Mouse (Mus musculus): ENCODE results near the gene Arl13b. TPM values are rescaled to one million over a fixed set of nuclear protein-coding genes. Genes with fewer than 3 reads are reported as not detected.

The Arl13b gene
- total and polyA plus RNA-seq, 2 experiments = 1.3 to 12.6 TPM

DNA sequence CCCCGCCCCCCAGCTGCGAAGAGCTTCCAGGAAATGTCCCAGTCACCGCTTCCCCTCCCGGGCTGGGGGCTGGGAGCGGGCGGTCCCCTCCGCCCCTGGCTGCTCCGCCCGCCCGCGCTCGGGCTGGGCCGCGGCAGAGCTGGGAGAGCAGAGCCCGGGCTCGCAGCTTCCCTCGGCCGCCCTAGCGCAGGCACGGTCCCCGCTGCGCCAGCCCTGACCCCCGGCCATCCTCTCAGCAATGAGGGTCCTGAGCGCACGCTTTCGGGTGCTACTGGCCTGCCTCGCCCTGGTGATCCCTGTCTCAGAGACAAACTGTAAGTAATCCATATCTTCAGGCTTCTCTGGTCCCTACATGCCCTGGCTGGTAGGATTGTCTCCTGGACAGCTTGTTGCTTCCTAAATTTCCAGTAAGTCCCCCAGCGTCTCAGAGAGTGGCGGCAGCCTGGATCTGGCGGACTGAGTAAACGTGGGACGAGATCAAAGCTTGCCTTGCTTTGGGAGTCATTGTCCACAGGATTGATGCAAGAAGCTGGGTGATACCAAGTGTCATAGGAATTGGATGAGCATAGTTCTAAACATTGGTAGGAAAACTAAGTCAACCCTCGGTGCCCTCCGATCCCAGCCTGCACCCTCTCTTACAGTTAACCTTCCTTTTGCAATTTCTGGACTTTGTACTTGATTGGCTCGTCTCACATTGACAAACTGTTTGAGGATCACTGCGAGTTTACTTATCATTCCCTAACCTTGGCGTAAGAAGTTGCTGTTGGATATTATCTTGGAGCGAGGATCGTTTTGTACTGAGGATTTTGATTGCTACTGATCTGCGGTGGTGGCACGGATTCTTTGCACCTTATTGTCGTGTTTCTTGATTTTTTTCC is 7.6 kb upstream of the Arl13b start, which contains the start of gene Pros1:
TSS of gene Pros1 (plus strand) at position 117 of the 878 bp plus-strand sequence.
- peaks cover 10% of the 10 kb centered on the region; the same call in 1 of the 2 replicates for H3K79me2 ChIP-seq (ENCODE audit: control insufficient read depth, insufficient read depth, low read length)
- 2% methylated on average over 42 of the region's 42 CpGs for WGBS
- peak; percentile 92 for DNase-seq (ENCODE audit: extremely low read depth, low read depth, low spot score)
- H3K4me3 ChIP-seq (ENCODE audit: insufficient read depth, low read depth, low read length) = peak within 1 kb of the TSS; percentile 72
- peak within 1 kb of the TSS; percentile 94 for H3K27ac ChIP-seq (replicated peaks; ENCODE audit: insufficient read depth, low read depth, low read length)
- peak within 1 kb of the TSS; percentile 85 for H3K9ac ChIP-seq (ENCODE audit: low read depth, low read length)
- no peaks in the 10 kb centered on the region for H3K27me3 ChIP-seq (ENCODE audit: control insufficient read depth, insufficient read depth, low read length)
- H3K36me3 ChIP-seq (ENCODE audit: control insufficient read depth, insufficient read depth, low read length) = no peaks in the 10 kb centered on the region; the same call in 1 of the 2 replicates
- peaks cover 14% of the 10 kb centered on the region for H3K4me1 ChIP-seq (ENCODE audit: control insufficient read depth, insufficient read depth, low read length)
- TF ChIP-seq POLR2A (IDR thresholded peaks at IDR 0.05; ENCODE audit: extremely low read depth, insufficient read depth, low read length) (peak; percentile 70), CTCF (IDR thresholded peaks at IDR 0.05; ENCODE audit: low read depth, low read length) (no peak)

DNA sequence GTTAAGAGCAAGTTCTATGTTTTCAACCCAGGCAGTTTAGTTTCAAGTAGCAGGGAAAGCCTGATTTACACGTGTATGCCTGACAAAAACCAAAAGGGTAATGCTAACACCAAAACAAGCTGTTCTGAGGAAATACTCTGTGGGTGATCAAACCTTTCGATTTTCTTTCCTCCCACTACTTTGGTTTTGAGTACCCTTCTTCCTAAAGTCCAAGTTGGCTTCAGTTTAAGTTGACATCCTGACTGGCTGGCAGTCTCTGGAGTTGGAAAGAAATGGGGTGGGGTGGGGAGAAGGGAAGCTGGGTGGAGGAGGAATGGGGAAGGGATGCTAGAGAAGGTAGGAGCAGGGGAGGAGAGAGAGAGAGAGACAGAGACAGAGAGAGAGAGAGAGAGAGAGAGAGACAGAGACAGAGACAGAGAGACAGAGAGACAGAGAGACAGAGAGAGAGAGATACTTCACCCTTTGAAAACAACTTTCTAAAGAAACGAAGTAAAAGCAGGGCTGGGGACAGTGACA is 6.8 kb upstream of the Arl13b start:
- Histone ChIP-seq H3K36me3 (ENCODE audit: control insufficient read depth, insufficient read depth, low read length) (no peaks in the 10 kb centered on the region; the same call in 1 of the 2 replicates), H3K27ac (replicated peaks; ENCODE audit: insufficient read depth, low read depth, low read length) (0 out of 2 replicates have a peak overlapping the region, but pooled peaks have one; percentile 21), H3K4me3 (ENCODE audit: insufficient read depth, low read depth, low read length) (peak overlapping the region; percentile 72; the same call in 1 of the 2 replicates), H3K4me1 (ENCODE audit: control insufficient read depth, insufficient read depth, low read length) (peaks cover 14% of the 10 kb centered on the region), H3K27me3 (ENCODE audit: control insufficient read depth, insufficient read depth, low read length) (no peaks in the 10 kb centered on the region), H3K79me2 (ENCODE audit: control insufficient read depth, insufficient read depth, low read length) (peaks cover 6% of the 10 kb centered on the region; the same call in 1 of the 2 replicates), H3K9ac (ENCODE audit: low read depth, low read length) (no peak overlapping the region)
- DNase-seq (ENCODE audit: extremely low read depth, low read depth, low spot score) = no peak
- WGBS = 11% methylated on average over 3 of the region's 3 CpGs
- no peak for TF ChIP-seq POLR2A (IDR thresholded peaks at IDR 0.05; ENCODE audit: extremely low read depth, insufficient read depth, low read length)
- TF ChIP-seq CTCF (IDR thresholded peaks at IDR 0.05; ENCODE audit: low read depth, low read length) = no peak

DNA sequence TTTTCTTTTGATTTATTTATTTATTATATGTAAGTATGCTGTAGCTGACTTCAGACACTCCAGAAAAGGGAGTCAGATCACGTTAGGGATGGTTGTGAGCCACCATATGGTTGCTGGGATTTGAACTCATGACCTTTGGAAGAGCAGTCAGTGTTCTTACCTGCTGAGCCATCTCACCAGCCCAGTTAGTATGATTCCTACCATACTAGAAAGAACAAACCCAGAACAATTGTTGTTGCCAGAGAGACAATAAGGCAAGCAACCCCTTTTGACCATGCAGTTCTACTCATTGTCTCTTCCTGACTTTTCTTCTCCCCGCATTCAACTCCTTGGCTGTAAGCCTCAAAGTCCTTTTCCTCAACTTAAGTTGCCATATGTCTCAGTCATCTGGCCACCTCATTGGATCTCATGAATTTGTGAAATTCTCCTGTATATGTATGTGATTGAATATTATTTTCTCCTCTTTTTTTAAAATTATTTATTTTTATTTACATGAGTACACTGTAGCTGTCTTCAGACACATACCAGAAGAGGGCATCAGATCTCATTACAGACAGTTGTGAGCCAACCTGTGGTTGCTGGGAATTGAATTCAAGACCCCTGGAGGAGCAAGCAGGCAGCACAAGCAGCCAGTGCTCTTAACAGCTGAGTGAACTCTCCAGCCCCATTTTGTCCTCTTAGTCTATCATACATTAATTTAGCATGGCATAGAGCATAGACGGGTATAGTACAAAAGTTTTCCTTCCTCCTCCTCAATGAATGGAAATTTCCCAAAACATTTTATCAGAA is 5.8 kb upstream of the Arl13b start:
- DNase-seq (ENCODE audit: extremely low read depth, low read depth, low spot score) = no peak
- no peak for TF ChIP-seq CTCF (IDR thresholded peaks at IDR 0.05; ENCODE audit: low read depth, low read length)
- no peak for TF ChIP-seq POLR2A (IDR thresholded peaks at IDR 0.05; ENCODE audit: extremely low read depth, insufficient read depth, low read length)
- peaks cover 6% of the 10 kb centered on the region; the same call in 1 of the 2 replicates for H3K79me2 ChIP-seq (ENCODE audit: control insufficient read depth, insufficient read depth, low read length)
- H3K9ac ChIP-seq (ENCODE audit: low read depth, low read length) = no peak overlapping the region
- no peaks in the 10 kb centered on the region; the same call in 1 of the 2 replicates for H3K36me3 ChIP-seq (ENCODE audit: control insufficient read depth, insufficient read depth, low read length)
- H3K4me3 ChIP-seq (ENCODE audit: insufficient read depth, low read depth, low read length) = no peak overlapping the region
- H3K27ac ChIP-seq (replicated peaks; ENCODE audit: insufficient read depth, low read depth, low read length) = no peak overlapping the region
- WGBS = 89% methylated on average over 3 of the region's 3 CpGs
- no peaks in the 10 kb centered on the region for H3K27me3 ChIP-seq (ENCODE audit: control insufficient read depth, insufficient read depth, low read length)
- H3K4me1 ChIP-seq (ENCODE audit: control insufficient read depth, insufficient read depth, low read length) = peaks cover 14% of the 10 kb centered on the region

DNA sequence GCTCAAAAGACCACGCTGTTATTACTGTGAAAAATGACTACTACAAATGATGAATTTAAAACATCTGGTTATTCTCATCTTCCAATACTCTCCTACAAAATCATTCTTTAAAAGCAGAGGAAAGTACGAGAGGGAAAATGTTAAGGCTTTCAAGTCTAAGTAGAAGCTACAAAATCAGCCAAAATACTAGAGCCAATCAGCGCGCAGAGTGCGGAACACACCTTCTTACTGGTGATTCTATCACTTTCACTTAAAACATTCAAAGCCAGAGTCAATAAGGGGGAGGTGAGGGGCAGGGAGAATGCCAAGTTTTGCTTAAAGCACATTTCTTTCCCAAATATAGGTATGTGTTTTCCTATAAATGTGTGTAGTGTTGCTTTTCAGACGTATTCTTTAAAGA is 1.5 kb downstream of the Arl13b start:
- Histone ChIP-seq H3K4me3 (ENCODE audit: insufficient read depth, low read depth, low read length) (no peak overlapping the region), H3K4me1 (ENCODE audit: control insufficient read depth, insufficient read depth, low read length) (no peaks in the 10 kb centered on the region; the same call in 1 of the 2 replicates), H3K27me3 (ENCODE audit: control insufficient read depth, insufficient read depth, low read length) (no peaks in the 10 kb centered on the region), H3K79me2 (ENCODE audit: control insufficient read depth, insufficient read depth, low read length) (peaks cover 16% of the 10 kb centered on the region), H3K27ac (replicated peaks; ENCODE audit: insufficient read depth, low read depth, low read length) (no peak overlapping the region), H3K36me3 (ENCODE audit: control insufficient read depth, insufficient read depth, low read length) (no peaks in the 10 kb centered on the region), H3K9ac (ENCODE audit: low read depth, low read length) (no peak overlapping the region)
- no peak for TF ChIP-seq POLR2A (IDR thresholded peaks at IDR 0.05; ENCODE audit: extremely low read depth, insufficient read depth, low read length)
- TF ChIP-seq CTCF (IDR thresholded peaks at IDR 0.05; ENCODE audit: low read depth, low read length) = no peak
- peak; percentile 80 for DNase-seq (ENCODE audit: extremely low read depth, low read depth, low spot score)
- 46% methylated on average over 6 of the region's 6 CpGs for WGBS

DNA sequence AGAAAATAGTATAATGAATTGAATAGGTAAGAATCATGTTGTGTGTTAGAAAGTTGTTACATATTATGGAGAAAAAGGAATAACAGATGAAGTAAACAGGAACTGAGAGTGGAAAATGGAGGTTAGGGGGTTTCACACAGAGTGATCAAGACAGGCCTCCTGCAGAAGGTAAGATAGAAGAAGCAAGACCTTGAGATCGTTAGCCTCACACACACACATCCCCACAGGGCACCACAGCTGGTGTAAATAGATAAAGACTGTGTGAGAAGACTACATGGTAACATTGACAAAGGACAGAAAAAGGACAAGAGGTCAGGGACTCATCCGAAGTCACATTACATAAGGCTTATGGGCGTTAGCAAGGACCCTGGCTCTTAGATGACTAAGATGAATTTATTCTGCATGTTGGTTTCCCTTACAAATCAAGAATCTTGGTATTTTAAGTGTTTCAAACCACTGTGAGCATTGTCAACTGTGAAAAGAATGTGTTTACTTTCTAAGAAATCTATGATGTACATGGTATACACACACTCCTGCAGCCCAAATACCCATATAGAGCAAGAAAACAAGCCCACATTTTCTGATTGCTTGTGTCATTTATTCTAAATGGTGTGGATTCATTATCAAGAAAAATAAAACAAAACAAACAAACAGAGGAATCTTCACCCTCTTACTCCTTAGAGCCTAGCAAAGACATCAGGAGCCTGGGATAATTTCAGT is 12.7 kb downstream of the Arl13b start:
- no peak overlapping the region for H3K9ac ChIP-seq (ENCODE audit: low read depth, low read length)
- no peaks in the 10 kb centered on the region for H3K27me3 ChIP-seq (ENCODE audit: control insufficient read depth, insufficient read depth, low read length)
- no peak overlapping the region for H3K27ac ChIP-seq (replicated peaks; ENCODE audit: insufficient read depth, low read depth, low read length)
- H3K4me3 ChIP-seq (ENCODE audit: insufficient read depth, low read depth, low read length) = no peak overlapping the region
- 31% methylated on average over 3 of the region's 3 CpGs for WGBS
- no peak for DNase-seq (ENCODE audit: extremely low read depth, low read depth, low spot score)
- TF ChIP-seq POLR2A (IDR thresholded peaks at IDR 0.05; ENCODE audit: extremely low read depth, insufficient read depth, low read length) (no peak), CTCF (IDR thresholded peaks at IDR 0.05; ENCODE audit: low read depth, low read length) (no peak)
- no peaks in the 10 kb centered on the region for H3K36me3 ChIP-seq (ENCODE audit: control insufficient read depth, insufficient read depth, low read length)
- peaks cover 12% of the 10 kb centered on the region; the same call in 1 of the 2 replicates for H3K79me2 ChIP-seq (ENCODE audit: control insufficient read depth, insufficient read depth, low read length)
- H3K4me1 ChIP-seq (ENCODE audit: control insufficient read depth, insufficient read depth, low read length) = no peaks in the 10 kb centered on the region
